Mouse (Mus musculus) bone marrow, adult 2 months (tissue): ENCODE data around the gene Dock2.

Experiments used
- CTCF ChIP-seq: fragments of 200-500 bp; IDR thresholded peaks from 2 replicates; pipeline ENCODE4 v1.5.1; 2011; ENCODE audit warnings: low read length, control low read depth; ENCODE audit not compliant: control insufficient read depth, insufficient read depth
- POLR2A ChIP-seq: fragments of 200-500 bp; IDR thresholded peaks from 2 replicates; pipeline ENCODE4 v1.6.1; 2011; ENCODE audit warnings: low read depth, mild to moderate bottlenecking, control low read depth, low read length, borderline replicate concordance; ENCODE audit not compliant: control insufficient read depth

- TF ChIP-seq CTCF (no peak), POLR2A (no peak)
Measured at GRCm38 (mm10) chr11:34532131-34532530, 251.6 kb downstream of the Dock2 start.
